In the genomic region with DNA sequence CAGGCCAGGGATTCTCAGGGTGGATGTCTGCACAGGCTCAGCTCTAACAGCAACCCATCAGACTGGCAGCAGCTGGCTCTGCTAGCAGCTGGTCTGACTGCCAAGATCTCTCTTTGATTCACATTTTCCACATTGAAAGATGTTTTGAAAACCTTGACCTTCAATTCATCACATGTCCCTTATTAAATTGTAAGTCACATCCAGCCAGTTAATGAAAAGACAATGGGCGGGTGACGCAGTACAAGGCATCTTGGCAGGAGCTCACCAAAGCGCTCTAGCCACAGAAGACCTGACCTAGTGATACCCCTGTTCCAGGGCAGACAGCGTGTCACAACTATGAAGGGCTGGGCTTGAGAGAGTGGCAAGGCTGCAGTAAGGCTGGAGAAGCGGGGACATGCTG, we compare ENCODE assay signal across 8 mouse cellular contexts. TPM values are rescaled to one million over a fixed set of nuclear protein-coding genes. Genes with fewer than 3 reads are reported as not detected.
DNase-seq lines count a peak whose midpoint lies in the region; ATAC-seq and TF ChIP-seq lines count a peak whose summit lies in the region.
"Had no signal": no experiment of that assay in that cellular context is flagged by ENCODE, and none has a peak within 500 bp of the region (broad histone marks: within the 10 kb centered on the region; RNA-seq: fewer than 3 reads in every experiment).

No protein-coding gene starts in this region.

- no peak overlapping the region for H3K27ac ChIP-seq in midbrain, postnatal 0 days (ENCODE audit: low read depth, low read length)
- no peak overlapping the region for H3K27ac ChIP-seq in midbrain, embryonic 13.5 days
- H3K27ac ChIP-seq in embryonic fibroblast, embryonic 13.5 days (ENCODE audit: insufficient read depth, low read length) = peak overlapping the region; percentile 80; the same call in 1 of the 2 replicates
- H3K27ac ChIP-seq in kidney, adult 2 months (ENCODE audit: insufficient read depth, low read depth, low read length) = peak overlapping the region; percentile 51
- 0 out of 2 replicates have a peak overlapping the region, but pooled peaks have one; percentile 40 for H3K27ac ChIP-seq in stomach, postnatal 0 days (replicated peaks)
- H3K27ac ChIP-seq in hindbrain, embryonic 12.5 days = no peak overlapping the region
- H3K27ac ChIP-seq: neural tube, embryonic 13.5 days had no signal

- H3K9ac ChIP-seq in midbrain, postnatal 0 days (replicated peaks; ENCODE audit: low read length, poor library complexity, severe bottlenecking) = no peak overlapping the region
- no peak overlapping the region for H3K9ac ChIP-seq in midbrain, embryonic 13.5 days (replicated peaks)
- H3K9ac ChIP-seq in stomach, postnatal 0 days (ENCODE audit: low read length) = 0 out of 2 replicates have a peak overlapping the region, but pooled peaks have one; percentile 8
- H3K9ac ChIP-seq in hindbrain, embryonic 12.5 days = no peak overlapping the region
- H3K9ac ChIP-seq: neural tube, embryonic 13.5 days had no signal

- no peak for TF ChIP-seq CTCF in midbrain, postnatal 0 days (IDR thresholded peaks at IDR 0.05)
- TF ChIP-seq CTCF in embryonic fibroblast, embryonic 13.5 days (IDR thresholded peaks at IDR 0.05; ENCODE audit: borderline replicate concordance, insufficient read depth, low read length) = no peak
- no peak for TF ChIP-seq CTCF in kidney, adult 2 months (conservative IDR thresholded peaks at IDR 0.05; ENCODE audit: insufficient read depth, insufficient read length, low read depth, low read length)
- TF ChIP-seq CTCF in stomach, postnatal 0 days (IDR thresholded peaks at IDR 0.05; ENCODE audit: low read depth) = no peak

- no peak for TF ChIP-seq EP300 in stomach, postnatal 0 days (optimal IDR thresholded peaks at IDR 0.05)

- no peaks in the 10 kb centered on the region for H3K36me3 ChIP-seq in midbrain, postnatal 0 days (ENCODE audit: insufficient read depth, low read length)
- H3K36me3 ChIP-seq in midbrain, embryonic 13.5 days = peaks cover 22% of the 10 kb centered on the region; the same call in 1 of the 2 replicates
- no peaks in the 10 kb centered on the region for H3K36me3 ChIP-seq in kidney, adult 2 months (ENCODE audit: control insufficient read depth, insufficient read depth, low read length)
- no peaks in the 10 kb centered on the region for H3K36me3 ChIP-seq in stomach, postnatal 0 days (ENCODE audit: control insufficient read depth, insufficient read depth, low read length)
- H3K36me3 ChIP-seq in hindbrain, embryonic 12.5 days = peaks cover 16% of the 10 kb centered on the region

- H3K4me1 ChIP-seq in midbrain, postnatal 0 days (ENCODE audit: insufficient read depth, low read length) = no peaks in the 10 kb centered on the region
- H3K4me1 ChIP-seq in midbrain, embryonic 13.5 days (replicated peaks) = peaks cover 18% of the 10 kb centered on the region
- H3K4me1 ChIP-seq in embryonic fibroblast, embryonic 13.5 days (ENCODE audit: control insufficient read depth, insufficient read depth, low read length) = peaks cover 9% of the 10 kb centered on the region
- peaks cover 46% of the 10 kb centered on the region for H3K4me1 ChIP-seq in kidney, adult 2 months (ENCODE audit: control insufficient read depth, insufficient read depth, low read length)
- peaks cover 8% of the 10 kb centered on the region; the same call in 1 of the 2 replicates for H3K4me1 ChIP-seq in stomach, postnatal 0 days (replicated peaks; ENCODE audit: control insufficient read depth, insufficient read depth)
- peaks cover 17% of the 10 kb centered on the region for H3K4me1 ChIP-seq in hindbrain, embryonic 12.5 days

- no peaks in the 10 kb centered on the region for H3K9me3 ChIP-seq in midbrain, postnatal 0 days (ENCODE audit: low read length)
- H3K9me3 ChIP-seq in midbrain, embryonic 13.5 days = no peaks in the 10 kb centered on the region
- no peaks in the 10 kb centered on the region for H3K9me3 ChIP-seq in stomach, postnatal 0 days (ENCODE audit: control insufficient read depth, low read length)
- no peaks in the 10 kb centered on the region for H3K9me3 ChIP-seq in hindbrain, embryonic 12.5 days (replicated peaks)
- H3K9me3 ChIP-seq: neural tube, embryonic 13.5 days had no signal

- H3K4me2 ChIP-seq in midbrain, postnatal 0 days (ENCODE audit: low read depth, low read length, poor library complexity, severe bottlenecking) = no peak overlapping the region
- H3K4me2 ChIP-seq in midbrain, embryonic 13.5 days (replicated peaks) = no peak overlapping the region
- H3K4me2 ChIP-seq in stomach, postnatal 0 days (replicated peaks; ENCODE audit: low read depth) = no peak overlapping the region
- no peak overlapping the region for H3K4me2 ChIP-seq in hindbrain, embryonic 12.5 days (replicated peaks)
- H3K4me2 ChIP-seq: neural tube, embryonic 13.5 days had no signal

- no peak overlapping the region for H3K4me3 ChIP-seq in midbrain, postnatal 0 days (ENCODE audit: low read depth, low read length)
- no peak overlapping the region for H3K4me3 ChIP-seq in midbrain, embryonic 13.5 days (replicated peaks)
- H3K4me3 ChIP-seq in embryonic fibroblast, embryonic 13.5 days (ENCODE audit: insufficient read depth, low read length) = no peak overlapping the region
- H3K4me3 ChIP-seq in kidney, adult 2 months (ENCODE audit: insufficient read depth, low read depth, low read length) = no peak overlapping the region
- no peak overlapping the region for H3K4me3 ChIP-seq in stomach, postnatal 0 days (ENCODE audit: low read depth, low read length)
- H3K4me3 ChIP-seq in hindbrain, embryonic 12.5 days = no peak overlapping the region
- H3K4me3 ChIP-seq: neural tube, embryonic 13.5 days had no signal

- TF ChIP-seq POLR2A in embryonic fibroblast, embryonic 13.5 days (IDR thresholded peaks at IDR 0.05; ENCODE audit: low read depth, low read length) = no peak
- TF ChIP-seq POLR2A in kidney, adult 2 months (IDR thresholded peaks at IDR 0.05; ENCODE audit: low read depth, low read length) = no peak

- H3K27me3 ChIP-seq in midbrain, postnatal 0 days (ENCODE audit: insufficient read depth, low read length) = no peaks in the 10 kb centered on the region
- H3K27me3 ChIP-seq in midbrain, embryonic 13.5 days = no peaks in the 10 kb centered on the region
- H3K27me3 ChIP-seq in kidney, adult 2 months (replicated peaks; ENCODE audit: control insufficient read depth, insufficient read depth, low read length) = no peaks in the 10 kb centered on the region
- no peaks in the 10 kb centered on the region for H3K27me3 ChIP-seq in stomach, postnatal 0 days (ENCODE audit: control insufficient read depth, insufficient read depth, low read length)
- no peaks in the 10 kb centered on the region for H3K27me3 ChIP-seq in hindbrain, embryonic 12.5 days
- H3K27me3 ChIP-seq: neural tube, embryonic 13.5 days had no signal

- 77% methylated on average over 5 of the region's 5 CpGs for WGBS in midbrain, postnatal 0 days
- WGBS in midbrain, embryonic 13.5 days = 86% methylated on average over 5 of the region's 5 CpGs
- WGBS in kidney, adult 2 months = 40% methylated on average over 5 of the region's 5 CpGs
- WGBS in stomach, postnatal 0 days = 61% methylated on average over 5 of the region's 5 CpGs
- WGBS in hindbrain, embryonic 12.5 days = 88% methylated on average over 5 of the region's 5 CpGs

- no peak for ATAC-seq in midbrain, postnatal 0 days (ENCODE audit: low FRiP score)
- no peak for ATAC-seq in midbrain, embryonic 13.5 days
- ATAC-seq in stomach, postnatal 0 days (ENCODE audit: low FRiP score, low TSS enrichment) = no peak
- ATAC-seq in hindbrain, embryonic 12.5 days (ENCODE audit: low FRiP score) = no peak

- peak; percentile 64 for DNase-seq in midbrain, postnatal 0 days (ENCODE audit: low spot score)
- DNase-seq in kidney, adult 2 months = peak; percentile 92
- DNase-seq in stomach, postnatal 0 days (ENCODE audit: low spot score) = no peak
- DNase-seq in testis, postnatal 14 days (ENCODE audit: low spot score) = no peak

RNA-seq across cellular contexts. Expression of a gene that starts 20.4 kb away (rescaled TPM):
- 42.0 and 46.8 TPM in 2 replicates for total RNA-seq in midbrain, postnatal 0 days (2014; rRNA removed)
- 25.5 and 26.0 TPM in 2 replicates for polyA plus RNA-seq in midbrain, postnatal 0 days (2015; fragmentation: Nextera tagmentation; extraction: Ambion mirVana)
- 41.3 and 43.8 TPM in 2 replicates for polyA plus RNA-seq in midbrain, embryonic 13.5 days (2015; fragmentation: Nextera tagmentation; extraction: Ambion mirVana)
- 36.3 and 60.1 TPM in 2 replicates for polyA plus RNA-seq in embryonic fibroblast, embryonic 13.5 days (2011; ENCODE audit: insufficient read length, low read depth, missing spikeins)
- 52.4 and 66.1 TPM in 2 replicates for polyA plus RNA-seq in kidney, adult 2 months (2012; rRNA removed)
- polyA plus RNA-seq in stomach, postnatal 0 days (2015; fragmentation: Nextera tagmentation; extraction: Ambion mirVana) = 27.7 and 33.1 TPM in 2 replicates
- 33.0 and 38.5 TPM in 2 replicates for polyA plus RNA-seq in hindbrain, embryonic 12.5 days (2016; fragmentation: Nextera tagmentation; extraction: Ambion mirVana)

RNA-seq across cellular contexts. Expression of a gene that starts 21.0 kb away (rescaled TPM):
- 202 and 216 TPM in 2 replicates for total RNA-seq in midbrain, postnatal 0 days (2014; rRNA removed)
- 99.6 and 103 TPM in 2 replicates for polyA plus RNA-seq in midbrain, postnatal 0 days (2015; fragmentation: Nextera tagmentation; extraction: Ambion mirVana)
- polyA plus RNA-seq in midbrain, embryonic 13.5 days (2015; fragmentation: Nextera tagmentation; extraction: Ambion mirVana) = 91.5 and 102 TPM in 2 replicates
- polyA plus RNA-seq in embryonic fibroblast, embryonic 13.5 days (2011; ENCODE audit: insufficient read length, low read depth, missing spikeins) = 376 and 420 TPM in 2 replicates
- 131 and 141 TPM in 2 replicates for polyA plus RNA-seq in kidney, adult 2 months (2012; rRNA removed)
- polyA plus RNA-seq in stomach, postnatal 0 days (2015; fragmentation: Nextera tagmentation; extraction: Ambion mirVana) = 64.2 and 65.5 TPM in 2 replicates
- polyA plus RNA-seq in hindbrain, embryonic 12.5 days (2016; fragmentation: Nextera tagmentation; extraction: Ambion mirVana) = 85.3 and 90.3 TPM in 2 replicates

Comparison
In these comparisons a context has a peak if more than half of its experiments do, and no peak if none do; other contexts are left out.
1. DNase-seq: peak in midbrain, postnatal 0 days (single experiment) and kidney, adult 2 months (single experiment); none in stomach, postnatal 0 days (single experiment) and testis, postnatal 14 days (single experiment).
2. H3K27ac ChIP-seq: peak in embryonic fibroblast, embryonic 13.5 days (single experiment), kidney, adult 2 months (single experiment) and stomach, postnatal 0 days (single experiment); none in midbrain, postnatal 0 days (single experiment), midbrain, embryonic 13.5 days (single experiment) and hindbrain, embryonic 12.5 days (single experiment).